Comparison of ENCODE assay signal across 25 mouse cellular contexts in genomic region chr6:100537987-100538386, GRCm38 (mm10).
DNase-seq lines count a peak whose midpoint lies in the region; ATAC-seq and TF ChIP-seq lines count a peak whose summit lies in the region.
"Had no signal": no experiment of that assay in that cellular context is flagged by ENCODE, and none has a peak within 500 bp of the region (broad histone marks: within the 10 kb centered on the region; RNA-seq: fewer than 3 reads in every experiment).

No protein-coding gene starts in this region.

- WGBS in intestine, embryonic 15.5 days: 57% methylated on average over 6 of the region's 6 CpGs
- 43% methylated on average over 6 of the region's 6 CpGs for WGBS in intestine, postnatal 0 days
- WGBS in stomach, embryonic 16.5 days: 70% methylated on average over 6 of the region's 6 CpGs

- DNase-seq in ES-CJ7 (ENCODE audit: low read depth, low spot score): peak; percentile 42
- no peak for DNase-seq in layer of hippocampus, postnatal 10 days (ENCODE audit: low spot score in 2 of 2)
- no peak for DNase-seq in adrenal gland, adult 18-20 months (ENCODE audit: low spot score in 2 of 2)
- no peak for DNase-seq in gastrocnemius, postnatal 25 days
- DNase-seq in gastrocnemius, adult 18-20 months (ENCODE audit: low spot score): no peak
- DNase-seq: adrenal gland, adult 8-10 months; adrenal gland, postnatal 14 days; adrenal gland, postnatal 36 days; B cell, adult 2 months; cerebellum, adult 11-12 months; cerebellum, adult 2 months; cerebellum, adult 9-10 months; cerebellum, postnatal 14 days; cerebellum, postnatal 36 days; embryo, embryonic 11 days; forebrain, postnatal 0 days had no signal

- no peak overlapping the region for H3K9ac ChIP-seq in intestine, embryonic 15.5 days
- no peak overlapping the region for H3K9ac ChIP-seq in intestine, postnatal 0 days (ENCODE audit: low read depth, low read length)
- no peak overlapping the region for H3K9ac ChIP-seq in stomach, embryonic 16.5 days (ENCODE audit: low read length)
- H3K9ac ChIP-seq: embryonic facial prominence, embryonic 12.5 days; forebrain, embryonic 13.5 days; forebrain, embryonic 15.5 days; forebrain, postnatal 0 days had no signal

- H3K27me3 ChIP-seq in intestine, embryonic 15.5 days (replicated peaks): no peaks in the 10 kb centered on the region
- H3K27me3 ChIP-seq in intestine, postnatal 0 days (replicated peaks; ENCODE audit: control insufficient read depth, insufficient read depth, low read length): no peaks in the 10 kb centered on the region
- H3K27me3 ChIP-seq in stomach, embryonic 16.5 days (ENCODE audit: control insufficient read depth, insufficient read depth, low read length): no peaks in the 10 kb centered on the region; the same call in 1 of the 2 replicates
- H3K27me3 ChIP-seq: CH12.LX; forebrain, embryonic 15.5 days had no signal

- H3K4me1 ChIP-seq in intestine, embryonic 15.5 days (replicated peaks): peaks cover 11% of the 10 kb centered on the region
- no peaks in the 10 kb centered on the region for H3K4me1 ChIP-seq in intestine, postnatal 0 days (replicated peaks; ENCODE audit: control insufficient read depth, insufficient read depth, low read length)
- H3K4me1 ChIP-seq in stomach, embryonic 16.5 days (ENCODE audit: control insufficient read depth, insufficient read depth, low read length): peaks cover 4% of the 10 kb centered on the region; the same call in 1 of the 2 replicates

- peak; percentile 88 for ATAC-seq in intestine, embryonic 15.5 days
- peak; percentile 69 for ATAC-seq in intestine, postnatal 0 days
- peak; percentile 65; the same call in 1 of the 2 replicates for ATAC-seq in stomach, embryonic 16.5 days (ENCODE audit: insufficient read depth, low FRiP score)
- ATAC-seq: CD4-positive, CD25-positive, alpha-beta regulatory T cell, adult 4 months; forebrain, embryonic 13.5 days; forebrain, embryonic 15.5 days; forebrain, postnatal 0 days had no signal

- H3K36me3 ChIP-seq in intestine, embryonic 15.5 days: no peaks in the 10 kb centered on the region
- H3K36me3 ChIP-seq in intestine, postnatal 0 days (ENCODE audit: control insufficient read depth, insufficient read depth): no peaks in the 10 kb centered on the region
- H3K36me3 ChIP-seq in stomach, embryonic 16.5 days (ENCODE audit: control insufficient read depth, insufficient read depth, low read length): no peaks in the 10 kb centered on the region
- H3K36me3 ChIP-seq: embryonic facial prominence, embryonic 10.5 days; embryonic facial prominence, embryonic 12.5 days; forebrain, embryonic 15.5 days had no signal

- H3K9me3 ChIP-seq in intestine, embryonic 15.5 days: no peaks in the 10 kb centered on the region
- H3K9me3 ChIP-seq in intestine, postnatal 0 days (ENCODE audit: control insufficient read depth): no peaks in the 10 kb centered on the region
- H3K9me3 ChIP-seq in stomach, embryonic 16.5 days (replicated peaks; ENCODE audit: control insufficient read depth, low read length): no peaks in the 10 kb centered on the region
- H3K9me3 ChIP-seq: embryonic facial prominence, embryonic 10.5 days; embryonic facial prominence, embryonic 12.5 days; forebrain, embryonic 13.5 days; forebrain, embryonic 15.5 days had no signal

- 0 out of 2 replicates have a peak overlapping the region, but pooled peaks have one; percentile 56 for H3K27ac ChIP-seq in intestine, embryonic 15.5 days
- H3K27ac ChIP-seq in intestine, postnatal 0 days (ENCODE audit: low read depth, low read length): no peak overlapping the region
- H3K27ac ChIP-seq in stomach, embryonic 16.5 days (ENCODE audit: low read length): no peak overlapping the region
- H3K27ac ChIP-seq: embryonic facial prominence, embryonic 12.5 days; forebrain, embryonic 13.5 days; forebrain, embryonic 15.5 days had no signal

- no peak overlapping the region for H3K4me2 ChIP-seq in intestine, embryonic 15.5 days (replicated peaks)
- no peak overlapping the region for H3K4me2 ChIP-seq in intestine, postnatal 0 days (replicated peaks; ENCODE audit: low read depth)
- H3K4me2 ChIP-seq in stomach, embryonic 16.5 days (ENCODE audit: low read depth, low read length): no peak overlapping the region
- H3K4me2 ChIP-seq: embryonic facial prominence, embryonic 12.5 days; forebrain, embryonic 13.5 days; forebrain, embryonic 15.5 days had no signal

- no peak overlapping the region for H3K4me3 ChIP-seq in intestine, embryonic 15.5 days (replicated peaks)
- no peak overlapping the region for H3K4me3 ChIP-seq in intestine, postnatal 0 days (ENCODE audit: low read depth, low read length)
- no peak overlapping the region for H3K4me3 ChIP-seq in stomach, embryonic 16.5 days (replicated peaks; ENCODE audit: low read length)
- H3K4me3 ChIP-seq: embryonic facial prominence, embryonic 10.5 days; embryonic facial prominence, embryonic 12.5 days; forebrain, embryonic 13.5 days; forebrain, embryonic 15.5 days had no signal

- TF ChIP-seq CTCF in intestine, postnatal 0 days (IDR thresholded peaks at IDR 0.05; ENCODE audit: low read depth): no peak
